Mouse (Mus musculus) cerebellum, adult 2 months (tissue): Measurements from ENCODE around the gene Add3.

Experiments used
- CTCF ChIP-seq: fragments of 200-500 bp; IDR thresholded peaks from 2 replicates; pipeline ENCODE4 v1.5.1; 2011; ENCODE audit warnings: low read depth, mild to moderate bottlenecking, control low read depth, low read length, moderate library complexity, borderline replicate concordance; ENCODE audit not compliant: insufficient read depth
- POLR2A ChIP-seq: fragments of 200-500 bp; IDR thresholded peaks from 2 replicates; pipeline ENCODE4 v1.6.1; 2011; ENCODE audit warnings: low read length, control low read depth, borderline replicate concordance; ENCODE audit not compliant: insufficient read depth

GRCm38 (mm10) chr19:53128494-53129337 lies 11.5 kb upstream of the Add3 start:
- no peak for TF ChIP-seq CTCF
- no peak for TF ChIP-seq POLR2A
